Mouse (Mus musculus) WW6 (cell line): ENCODE data around the gene Hs3st6.
"Not testable (repeated sequence)": the region's sequence is repeated elsewhere in the genome, so short reads cannot be mapped to it uniquely, and the experiment has no call there.

Experiments
- DNase-seq: peaks from one replicate; pipeline ENCODE4 v3.0.0-alpha.2; 2013; ENCODE audit warnings: low read depth, low spot score

Hs3st6 gene

DNA sequence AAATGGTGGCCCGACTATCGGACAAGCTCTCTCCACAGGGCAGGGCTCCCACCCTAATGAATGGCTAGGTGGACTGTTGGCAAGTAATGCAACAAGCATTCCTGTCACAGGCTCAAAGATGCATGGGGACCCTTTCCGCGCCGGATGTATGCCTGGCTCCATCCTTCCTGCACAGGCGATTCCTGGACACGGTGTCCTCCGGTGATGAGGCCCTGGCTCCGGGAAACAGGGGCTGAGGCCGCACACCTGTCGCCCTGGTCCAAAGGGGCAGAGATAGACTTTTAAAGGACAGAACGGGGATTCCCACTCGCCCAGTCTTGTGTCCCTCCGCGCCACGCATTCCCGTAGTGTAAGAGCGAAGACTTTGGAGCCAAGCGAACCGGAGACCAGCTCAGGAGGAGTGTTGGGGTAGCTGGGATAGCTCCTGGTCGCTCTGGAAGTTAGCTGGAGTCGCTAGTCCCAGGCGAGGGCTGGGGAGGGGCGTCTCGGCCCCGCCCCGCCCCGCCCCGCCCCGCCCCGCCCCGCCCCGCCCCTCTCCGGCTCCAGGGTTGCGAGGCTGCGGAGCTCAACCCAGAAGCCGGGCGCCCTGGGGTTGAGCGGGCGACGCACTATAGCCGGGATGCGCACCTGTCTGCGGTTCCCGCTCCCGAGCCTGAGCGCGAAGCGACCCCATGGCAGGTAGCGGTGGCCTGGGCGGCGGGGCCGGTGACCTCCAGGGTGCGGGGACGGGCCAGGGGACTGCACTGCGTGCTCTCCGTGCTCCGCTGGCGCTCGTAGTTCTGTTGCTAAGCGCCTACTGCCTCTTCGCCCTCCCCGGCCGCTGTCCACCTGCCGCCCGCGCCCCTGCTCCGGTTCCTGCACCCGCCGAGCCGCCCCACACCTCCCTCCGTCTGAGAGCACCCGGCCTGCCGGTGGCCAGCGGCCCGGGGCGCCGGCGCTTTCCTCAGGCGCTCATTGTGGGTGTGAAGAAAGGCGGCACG lies at the start of gene Hs3st6:
Gene Hs3st6 (plus strand): TSS at position 574 of the 980 bp plus-strand sequence.
- DNase-seq = no peak

DNA sequence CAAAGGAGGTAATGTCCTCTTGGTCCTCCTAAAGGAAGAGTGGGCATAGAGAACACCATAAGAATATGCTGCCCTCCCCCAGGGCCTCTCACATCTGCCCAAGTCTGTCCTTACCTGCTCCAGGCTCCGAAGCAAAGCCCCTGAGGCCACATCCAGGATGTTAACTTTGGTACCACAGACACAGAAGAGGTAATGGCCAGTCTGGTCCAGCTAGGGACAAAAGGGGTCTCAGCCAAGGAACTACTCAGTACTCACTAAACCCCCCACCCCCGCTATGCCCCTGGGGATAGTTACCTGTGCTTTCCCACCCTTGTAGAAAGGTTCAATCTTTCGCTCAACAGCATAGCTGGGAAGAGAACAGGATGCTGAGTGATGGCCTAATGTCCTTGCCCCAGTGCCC lies 47.0 kb upstream of the Hs3st6 start:
- no peak for DNase-seq

DNA sequence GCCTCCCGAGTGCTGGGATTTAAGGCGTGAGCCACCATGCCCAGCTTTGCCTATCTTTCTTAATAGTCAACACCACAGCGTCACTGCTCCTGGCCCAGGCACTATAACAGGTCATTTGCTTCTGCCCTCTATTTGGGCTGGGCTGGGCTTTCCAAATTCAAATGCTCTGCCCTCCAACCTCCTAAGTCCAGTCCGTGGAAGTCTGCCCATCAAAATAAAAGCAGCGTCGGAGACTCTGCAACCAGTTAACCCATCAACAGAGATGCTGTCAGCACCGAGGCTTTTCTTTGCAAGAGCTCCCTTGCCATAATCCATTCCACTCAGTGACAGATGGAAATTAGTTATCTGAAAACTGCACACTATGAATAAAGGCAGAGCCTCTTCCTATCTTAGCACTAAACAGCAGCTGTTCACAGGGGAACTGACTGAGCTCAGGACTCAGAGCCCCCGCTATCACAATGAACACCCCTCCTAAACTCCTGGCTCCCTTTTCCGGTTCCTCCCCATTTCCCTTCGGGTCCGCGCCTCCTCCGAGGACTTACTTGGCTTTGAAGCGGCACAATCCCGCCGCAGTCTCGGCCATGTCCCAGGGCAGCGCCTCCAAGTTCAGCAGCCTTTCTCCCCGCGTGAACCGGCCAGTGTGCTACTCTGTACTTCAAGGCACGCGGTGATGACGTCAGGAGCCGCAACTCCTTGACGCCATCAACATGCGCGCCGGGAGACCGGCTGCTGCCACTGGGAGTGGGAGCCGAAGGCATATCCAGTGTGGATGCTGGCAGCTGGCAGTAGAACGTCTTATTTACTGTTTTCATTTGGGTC lies 45.6 kb upstream of the Hs3st6 start, which contains the start of gene Tbl3:
Gene Tbl3 (minus strand): TSS at position 679 of the 819 bp plus-strand sequence.
- no peak for DNase-seq

DNA sequence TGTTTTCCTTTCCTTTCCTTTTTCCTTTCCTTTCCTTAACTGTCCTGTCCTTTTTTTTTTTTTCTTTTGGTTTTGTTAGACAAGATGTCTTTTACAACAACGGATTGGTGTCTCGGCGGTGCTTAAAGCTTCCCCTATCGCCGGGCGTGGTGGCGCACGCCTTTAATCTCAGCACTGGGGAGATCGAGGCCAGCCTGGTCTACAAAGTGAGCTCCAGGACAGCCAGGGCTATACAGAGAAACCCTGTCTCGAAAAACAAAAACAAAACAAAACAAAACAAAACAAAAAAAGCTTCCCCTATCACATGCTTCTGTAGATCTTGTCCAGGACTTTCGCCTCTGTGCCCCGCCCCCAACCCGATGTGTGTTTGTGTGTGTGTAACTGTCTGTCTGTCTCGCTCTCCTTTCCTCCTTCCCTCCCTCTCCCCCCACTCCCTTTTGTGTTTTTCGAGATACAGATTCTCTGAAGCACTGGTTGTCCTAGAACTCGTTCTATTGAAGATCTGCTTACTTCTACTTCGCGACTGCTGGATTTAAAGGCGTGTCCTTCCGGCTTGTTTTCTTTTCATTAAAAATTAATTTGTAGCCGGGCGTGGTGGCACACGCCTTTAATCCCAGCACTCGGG lies 44.9 kb upstream of the Hs3st6 start:
- DNase-seq = no peak

DNA sequence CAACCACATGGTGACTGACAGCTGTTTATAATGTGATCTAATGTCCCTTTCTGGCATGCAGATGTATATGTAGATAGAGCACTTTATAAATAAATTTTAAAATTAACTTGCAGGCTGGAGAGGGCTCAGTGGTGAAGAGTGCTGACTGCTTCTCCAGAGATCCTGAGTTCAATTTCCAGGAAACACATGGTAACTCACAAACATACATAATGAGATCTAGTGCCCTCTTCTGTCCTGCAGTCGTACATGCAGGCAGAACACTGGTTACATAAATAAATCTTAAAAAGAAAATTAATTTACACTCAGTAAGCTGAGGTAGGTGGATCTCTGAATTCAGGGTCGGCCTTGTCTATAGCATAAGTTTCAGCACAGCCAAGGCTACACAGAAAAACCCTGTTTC lies 44.1 kb upstream of the Hs3st6 start:
- DNase-seq = no peak

DNA sequence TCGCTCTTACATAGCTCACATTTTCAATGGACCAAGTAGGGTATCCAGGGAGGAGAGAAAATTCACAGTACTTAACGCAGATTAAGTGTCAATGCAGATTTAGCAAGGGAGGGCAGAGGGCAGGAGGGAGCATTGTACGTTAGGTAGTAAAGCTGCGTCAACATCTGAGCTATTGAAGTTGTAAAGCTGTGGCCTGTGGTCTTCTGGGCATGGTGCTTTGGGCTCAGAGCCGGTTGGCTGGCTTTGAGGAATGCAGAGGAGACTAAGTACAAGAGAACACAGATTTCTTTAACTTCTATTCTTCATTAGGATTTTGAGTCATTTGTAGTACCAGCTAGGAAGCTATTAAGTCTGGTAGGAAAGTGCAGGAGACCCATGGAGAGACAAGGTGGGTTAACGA lies 37.2 kb upstream of the Hs3st6 start:
- DNase-seq = no peak

DNA sequence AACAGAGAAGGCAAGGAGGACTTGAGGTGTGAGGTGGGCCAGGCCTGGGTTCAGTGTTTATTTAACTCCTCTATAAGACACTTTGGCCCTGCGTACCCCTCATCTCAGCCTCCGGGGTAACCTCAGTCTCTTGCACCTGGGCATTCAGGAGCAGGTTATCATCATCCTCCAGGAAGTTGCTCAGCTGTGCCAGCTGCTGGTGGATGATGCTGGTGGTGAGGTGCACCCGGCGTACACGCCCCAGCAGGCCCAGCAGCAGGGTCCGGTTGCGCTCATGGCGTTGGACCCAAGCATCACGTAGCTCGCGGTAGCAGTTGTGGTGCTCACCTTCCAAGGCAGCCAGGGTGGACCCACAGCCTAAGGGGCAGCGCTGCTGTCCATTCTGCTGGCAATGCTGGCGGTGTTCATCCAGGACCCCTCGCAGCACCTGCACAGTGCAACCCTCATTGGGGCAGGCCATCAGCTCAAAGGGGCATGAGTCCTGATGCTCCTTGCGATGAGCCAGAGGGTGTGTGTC lies 36.6 kb upstream of the Hs3st6 start:
- no peak for DNase-seq

DNA sequence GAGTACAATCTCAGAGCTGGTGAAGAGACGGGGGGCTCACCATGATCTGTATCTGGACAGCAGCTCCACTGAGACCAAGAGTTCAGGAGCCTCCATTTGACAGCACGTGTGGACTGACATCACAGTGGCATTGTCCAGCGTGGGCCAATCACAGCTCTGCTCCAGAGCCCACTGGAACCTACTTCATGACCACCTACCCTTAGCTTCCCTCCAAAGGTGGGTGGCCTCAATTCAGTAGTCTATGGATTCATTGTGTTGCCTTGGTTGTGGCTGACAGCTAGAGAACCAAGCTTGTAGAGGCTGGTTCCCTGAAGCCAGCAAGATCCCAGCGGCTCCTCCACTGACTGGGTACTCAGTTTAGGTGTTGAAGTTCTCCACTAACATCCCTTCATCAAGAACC lies 34.8 kb upstream of the Hs3st6 start, which contains the start of the genes Rnf151 and Rps2:
Gene Rnf151 (minus strand): TSS at position 121 of the 400 bp plus-strand sequence.
Gene Rps2 (plus strand): TSS at position 174 of the 400 bp plus-strand sequence.
- no peak for DNase-seq

DNA sequence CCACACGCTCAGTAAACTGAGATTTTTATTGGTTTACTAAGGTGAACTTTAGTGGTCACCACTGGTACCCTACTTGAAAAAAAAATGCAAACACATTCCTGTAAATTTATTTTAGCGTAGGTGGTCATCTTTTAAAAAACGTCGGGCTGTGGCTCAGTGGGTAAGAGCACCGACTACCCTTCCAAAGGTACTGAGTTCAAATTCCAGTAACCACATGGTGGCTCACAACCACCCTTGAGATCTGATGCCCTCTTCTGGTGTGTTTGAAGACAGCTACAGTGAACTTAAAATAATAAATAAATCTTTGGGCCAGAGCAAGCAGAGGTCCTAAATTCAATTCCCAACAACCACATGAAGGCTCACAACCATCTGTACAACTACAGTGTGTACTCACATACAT lies 33.9 kb upstream of the Hs3st6 start:
- not testable (repeated sequence) for DNase-seq

DNA sequence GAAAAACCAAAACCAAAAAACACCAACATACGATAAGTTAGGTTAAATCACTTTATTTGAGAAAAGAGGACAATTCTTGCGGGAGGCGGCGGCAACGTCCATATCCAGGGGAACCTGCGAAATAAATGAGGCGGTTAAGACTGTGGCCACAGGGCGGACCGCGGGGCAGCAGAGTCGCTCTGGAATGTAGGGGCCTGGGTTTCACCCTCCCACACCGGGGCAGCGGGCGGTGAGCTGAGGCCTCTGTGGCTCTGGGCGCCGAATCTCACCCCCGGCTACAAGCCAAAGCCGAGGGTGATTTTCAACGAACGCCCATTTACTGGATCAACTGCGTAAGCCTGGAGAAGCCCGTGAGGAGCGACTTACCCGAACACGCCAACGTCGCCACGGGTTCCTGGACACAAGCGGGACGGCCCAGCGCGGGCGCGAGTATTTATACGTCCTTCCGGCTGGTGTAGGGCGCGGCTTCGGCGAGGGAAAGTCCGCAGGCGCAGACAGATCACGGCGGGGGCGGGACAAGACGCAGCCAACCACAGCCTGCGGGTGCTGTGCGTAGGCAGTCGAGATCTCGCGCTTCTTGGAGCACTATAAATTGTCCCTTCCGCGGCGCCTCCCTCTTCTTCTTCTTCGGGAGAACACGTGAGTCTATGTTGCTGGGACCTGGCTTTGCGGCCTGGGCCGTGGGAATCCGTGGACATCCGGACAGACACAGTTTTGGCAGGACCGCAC lies 33.1 kb upstream of the Hs3st6 start:
- DNase-seq = peak; percentile 93

DNA sequence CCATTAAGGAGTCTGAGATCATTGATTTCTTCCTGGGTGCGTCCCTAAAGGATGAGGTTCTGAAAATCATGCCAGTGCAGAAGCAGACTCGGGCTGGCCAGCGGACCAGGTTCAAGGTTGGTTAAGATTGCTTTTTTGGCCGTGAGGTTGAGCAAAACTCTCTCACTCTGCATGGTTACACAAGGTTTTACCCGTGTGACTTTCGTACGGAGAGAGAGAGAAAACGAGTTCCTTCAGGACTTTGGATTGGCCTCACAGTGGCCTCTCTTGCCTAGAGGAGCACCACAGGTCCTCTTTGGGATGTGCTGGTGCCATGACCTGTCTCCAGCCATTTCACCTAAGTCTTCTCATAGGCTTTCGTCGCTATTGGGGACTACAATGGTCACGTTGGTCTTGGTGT lies 32.2 kb upstream of the Hs3st6 start:
- not testable (repeated sequence) for DNase-seq

DNA sequence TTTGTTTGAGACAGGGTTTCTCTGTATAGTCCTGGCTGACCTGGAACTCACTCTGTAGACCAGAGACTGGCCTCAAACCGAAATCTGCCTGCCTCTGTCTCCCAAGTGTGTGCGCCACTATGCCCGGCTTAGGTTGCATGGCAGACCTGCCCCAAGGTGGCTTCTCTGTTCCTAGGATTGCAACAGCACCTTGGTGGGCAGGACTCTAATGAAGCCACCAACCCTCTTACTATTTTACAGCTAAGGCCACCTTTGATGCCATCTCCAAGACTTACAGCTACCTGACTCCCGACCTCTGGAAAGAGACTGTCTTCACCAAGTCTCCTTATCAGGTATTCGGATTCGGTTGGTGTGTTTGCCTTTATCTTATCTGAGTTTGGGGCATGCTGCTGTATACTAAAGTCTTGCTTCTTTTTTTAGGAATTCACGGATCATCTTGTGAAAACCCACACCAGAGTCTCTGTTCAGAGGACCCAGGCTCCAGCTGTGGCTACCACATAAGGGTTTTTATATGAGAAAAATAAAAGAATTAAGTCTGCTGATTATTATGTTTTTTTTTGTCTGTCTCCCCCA lies 31.3 kb upstream of the Hs3st6 start:
- not testable (repeated sequence) for DNase-seq

DNA sequence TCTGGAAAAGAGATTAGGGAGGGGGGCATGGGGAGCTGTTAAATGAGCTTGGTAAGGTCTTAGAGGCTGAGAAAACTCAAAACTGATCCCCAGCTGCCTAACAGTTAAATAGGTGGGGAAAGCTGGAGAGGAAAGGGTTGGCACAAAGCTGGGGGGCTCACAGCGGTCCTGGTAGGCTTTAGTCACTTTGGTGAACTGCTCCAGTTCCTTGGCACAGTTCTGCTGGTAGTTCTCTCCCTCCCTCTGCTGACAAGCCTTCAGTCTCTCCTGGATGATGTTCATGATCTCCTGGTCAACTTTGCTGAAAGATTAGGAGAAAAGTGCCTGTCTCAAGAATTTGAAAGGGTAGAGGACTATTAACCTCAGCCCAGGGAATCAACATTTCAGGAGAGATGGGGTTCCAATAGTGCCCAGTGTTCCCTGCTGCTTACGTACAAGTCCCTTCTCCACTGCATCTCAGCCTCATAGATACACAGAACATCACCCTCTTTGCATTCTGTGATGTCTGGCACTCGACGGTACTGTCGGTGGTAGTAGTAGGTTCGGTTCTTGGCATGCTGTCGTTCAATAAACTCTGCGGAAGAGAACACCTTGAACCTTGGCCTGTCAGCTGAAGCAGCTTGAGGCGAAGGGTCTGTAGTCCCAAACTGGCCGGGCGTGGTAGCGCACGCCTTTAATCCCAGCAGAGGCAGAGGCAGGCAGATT lies 30.4 kb upstream of the Hs3st6 start:
- no peak for DNase-seq

DNA sequence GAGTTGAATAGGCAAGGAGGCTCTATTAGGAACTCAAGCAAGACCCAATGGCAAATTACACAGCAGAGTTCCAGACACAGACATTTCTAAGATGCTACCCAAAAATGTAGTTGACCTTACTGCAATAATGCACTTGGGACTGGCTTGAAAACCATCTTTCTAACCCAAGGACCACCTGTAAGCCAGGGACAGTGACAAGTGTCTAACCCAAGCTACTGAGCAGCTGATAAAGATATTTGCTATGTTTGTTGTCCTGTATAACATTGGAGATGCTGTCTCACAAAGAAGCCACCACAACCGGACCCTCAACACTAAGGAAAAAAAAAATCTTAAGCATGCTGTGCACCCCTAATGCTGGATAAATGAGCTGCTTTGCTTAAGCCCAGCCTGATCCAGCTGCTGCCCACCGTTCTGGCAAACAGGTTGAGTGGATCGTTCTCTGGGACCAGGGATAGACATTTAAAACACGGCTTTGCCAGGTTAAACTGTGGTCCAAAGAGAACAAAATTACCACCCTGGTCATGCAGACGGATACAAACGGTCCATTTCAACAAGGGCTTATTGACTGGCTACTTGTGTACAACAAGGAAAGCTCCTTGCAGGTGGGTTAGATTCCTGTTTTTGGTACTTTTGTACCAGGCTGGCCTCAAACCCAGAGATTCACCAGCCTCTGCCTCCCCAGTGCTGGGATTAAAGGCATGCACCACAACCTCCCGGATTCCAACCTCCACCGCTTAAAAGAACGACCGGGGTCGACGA lies 29.5 kb upstream of the Hs3st6 start:
- DNase-seq = no peak

DNA sequence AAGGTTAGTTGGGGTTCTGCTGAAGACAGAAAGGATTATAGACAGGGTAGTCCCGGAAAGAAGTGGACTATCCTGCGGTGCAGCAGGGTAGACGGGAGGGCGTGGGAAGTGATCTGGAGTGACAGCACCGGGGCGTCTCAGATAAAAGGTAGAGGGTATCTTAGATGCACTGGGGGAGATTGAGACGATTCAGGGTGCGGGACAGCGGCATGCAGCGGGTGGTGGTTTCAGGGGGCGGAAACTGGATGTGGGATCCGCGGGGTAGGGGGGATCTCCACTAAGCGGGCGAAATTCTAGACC lies 29.0 kb upstream of the Hs3st6 start:
- no peak for DNase-seq

DNA sequence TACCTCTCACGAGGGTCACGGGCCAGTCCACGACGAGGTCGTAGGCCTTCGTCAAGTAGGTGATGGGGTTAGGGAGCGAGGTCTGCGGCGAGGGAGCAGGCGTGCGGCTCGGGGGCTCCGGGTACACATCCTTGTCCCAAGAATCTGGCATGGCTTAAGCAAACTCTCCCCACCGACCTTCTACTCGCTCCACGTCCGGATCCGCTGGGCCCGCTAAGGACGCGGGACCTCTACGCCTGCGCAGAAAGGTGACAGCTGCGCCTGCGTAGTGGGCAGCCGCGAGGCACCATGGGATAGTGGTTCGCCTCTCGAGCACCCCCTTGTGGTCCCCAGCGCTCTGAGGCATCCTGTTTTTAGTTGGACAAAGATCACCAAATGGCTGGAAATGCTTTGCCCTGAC lies 28.6 kb upstream of the Hs3st6 start, which contains the start of gene Ndufb10:
Gene Ndufb10 (minus strand): TSS at position 295 of the 400 bp plus-strand sequence.
- peak; percentile 83 for DNase-seq

DNA sequence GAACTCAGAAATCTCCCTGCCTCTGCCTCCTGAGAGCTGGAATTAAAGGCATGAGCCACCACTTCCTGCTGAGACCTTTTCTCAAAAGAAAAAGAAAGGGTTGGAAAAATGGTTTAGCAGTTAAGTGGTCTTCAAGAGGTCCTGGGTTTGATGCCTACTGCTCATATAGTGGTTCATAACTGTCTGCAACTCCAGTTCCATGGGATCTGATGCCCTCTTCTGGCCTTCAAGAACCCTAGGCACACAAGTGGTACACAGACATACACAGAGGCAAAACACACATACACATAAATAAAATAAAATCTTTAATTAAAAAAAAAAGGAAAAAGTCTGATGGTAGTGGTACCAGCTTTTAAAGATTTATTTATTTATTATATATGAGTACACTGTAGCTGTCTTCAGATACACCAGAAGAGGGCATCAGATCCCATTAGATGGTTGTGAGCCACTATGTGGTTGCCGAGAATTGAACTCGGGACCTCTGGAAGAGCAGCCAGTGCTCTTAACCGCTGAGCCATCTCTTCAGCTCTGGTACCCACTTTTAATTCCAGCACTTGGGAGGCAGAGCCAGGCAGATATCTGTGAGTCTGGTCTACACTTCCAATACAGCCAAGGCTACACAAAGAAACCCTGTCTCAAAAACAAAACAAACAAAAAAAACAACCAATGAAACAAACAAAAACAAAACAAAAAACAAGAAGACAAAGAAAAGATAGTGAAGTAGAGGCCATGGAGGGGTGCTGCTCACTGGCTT lies 27.0 kb upstream of the Hs3st6 start:
- DNase-seq = no peak

DNA sequence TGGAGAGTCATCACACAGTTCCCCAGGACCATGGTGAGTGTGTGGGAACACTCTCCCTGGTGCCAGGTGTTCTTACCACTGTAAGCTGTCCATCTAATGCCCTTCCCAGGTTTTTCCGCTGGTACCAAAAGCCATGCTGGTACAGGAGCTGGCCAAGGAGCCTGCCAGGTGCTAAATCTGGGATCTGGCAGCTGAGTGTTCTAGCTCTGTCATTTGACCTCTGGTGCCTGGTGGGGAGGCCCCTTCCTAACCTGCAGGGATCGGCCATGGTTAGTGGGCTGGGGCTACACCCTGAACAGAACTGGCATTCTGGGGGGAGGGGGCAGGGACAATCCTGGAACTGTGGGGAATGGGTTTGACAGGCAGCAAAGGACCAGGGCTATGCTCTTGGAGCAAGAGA lies 25.2 kb upstream of the Hs3st6 start, which contains the start of gene Rpl3l:
Gene Rpl3l (plus strand): TSS at position 203 of the 400 bp plus-strand sequence.
- no peak for DNase-seq
